Mouse (Mus musculus) testis, adult 2 months (tissue): ENCODE results near the gene Usp50. TPM values are rescaled to one million over a fixed set of nuclear protein-coding genes. Genes with fewer than 3 reads are reported as not detected.

Experiments used
- H3K27ac ChIP-seq: fragments of 200-500 bp; 2 replicates; pipeline ENCODE4 v1.5.1; 2012; ENCODE audit warnings: low read depth, low read length; ENCODE audit not compliant: control insufficient read depth, insufficient read depth
- H3K27me3 ChIP-seq: fragments of 200-500 bp; 2 replicates; pipeline ENCODE4 v1.6.1; 2012; ENCODE audit warnings: mild to moderate bottlenecking, low read length, moderate library complexity; ENCODE audit not compliant: control insufficient read depth, insufficient read depth
- H3K36me3 ChIP-seq: fragments of 200-500 bp; 2 replicates; pipeline ENCODE4 v1.6.1; 2012; ENCODE audit warnings: mild to moderate bottlenecking, low read length; ENCODE audit not compliant: control insufficient read depth, insufficient read depth
- H3K4me1 ChIP-seq: fragments of 200-500 bp; 2 replicates; pipeline ENCODE4 v1.6.1; 2012; ENCODE audit warnings: low read length; ENCODE audit not compliant: control insufficient read depth, insufficient read depth
- H3K4me3 ChIP-seq: fragments of 200-500 bp; 2 replicates; pipeline ENCODE4 v1.5.1; 2012; ENCODE audit warnings: low read depth, mild to moderate bottlenecking, low read length, moderate library complexity, mixed read lengths; ENCODE audit not compliant: control insufficient read depth
- CTCF ChIP-seq: fragments of 200-500 bp; IDR thresholded peaks from 2 replicates; pipeline ENCODE4 v1.5.1; 2012; ENCODE audit warnings: low read depth, mild to moderate bottlenecking, inconsistent platforms, low read length, moderate library complexity; ENCODE audit not compliant: control insufficient read depth, insufficient read depth, insufficient replicate concordance
- POLR2A ChIP-seq: fragments of 200-500 bp; IDR thresholded peaks from 2 replicates; pipeline ENCODE4 v1.6.1; 2012; ENCODE audit warnings: low read depth, mild to moderate bottlenecking, inconsistent platforms, low read length, moderate library complexity; ENCODE audit not compliant: control insufficient read depth
- polyA plus RNA-seq: library from polyadenylated mRNA; depleted of rRNA; stranded (reverse); fragments of >200 nt; gene quantifications from 2 replicates; pipeline ENCODE4 v1.2.3, GENCODE M21; 2012

Usp50 gene
- polyA plus RNA-seq, 1 experiment: 223 TPM

- H3K36me3 ChIP-seq: no peaks in the 10 kb centered on the region
- TF ChIP-seq POLR2A (no peak), CTCF (no peak)
- H3K4me1 ChIP-seq: no peaks in the 10 kb centered on the region
- no peaks in the 10 kb centered on the region for H3K27me3 ChIP-seq
- H3K27ac ChIP-seq: no peak overlapping the region
- no peak overlapping the region for H3K4me3 ChIP-seq
Measured at GRCm38 (mm10) chr2:126787721-126788342, 4.6 kb upstream of the Usp50 start.

GRCm38 (mm10) chr2:126782433-126782832, 837 bp downstream of the Usp50 start:
- Histone ChIP-seq H3K27me3 (no peaks in the 10 kb centered on the region), H3K36me3 (no peaks in the 10 kb centered on the region), H3K4me3 (peak overlapping the region; percentile 79), H3K4me1 (no peaks in the 10 kb centered on the region; the same call in 1 of the 2 replicates), H3K27ac (no peak overlapping the region)
- TF ChIP-seq POLR2A: no peak
- no peak for TF ChIP-seq CTCF

GRCm38 (mm10) chr2:126781478-126781877, 1.8 kb downstream of the Usp50 start:
- Histone ChIP-seq H3K27ac (no peak overlapping the region), H3K27me3 (no peaks in the 10 kb centered on the region), H3K4me3 (no peak overlapping the region; the same call in 1 of the 2 replicates), H3K4me1 (no peaks in the 10 kb centered on the region; the same call in 1 of the 2 replicates), H3K36me3 (no peaks in the 10 kb centered on the region)
- TF ChIP-seq CTCF (no peak), POLR2A (no peak)

- Histone ChIP-seq H3K27me3 (no peaks in the 10 kb centered on the region), H3K4me1 (no peaks in the 10 kb centered on the region; the same call in 1 of the 2 replicates), H3K36me3 (no peaks in the 10 kb centered on the region), H3K27ac (no peak overlapping the region), H3K4me3 (peak overlapping the region; percentile 82)
- no peak for TF ChIP-seq POLR2A
- TF ChIP-seq CTCF: no peak
Measured at GRCm38 (mm10) chr2:126780286-126780685, 3.0 kb downstream of the Usp50 start.

GRCm38 (mm10) chr2:126778806-126779205, 4.5 kb downstream of the Usp50 start:
- Histone ChIP-seq H3K4me1 (no peaks in the 10 kb centered on the region; the same call in 1 of the 2 replicates), H3K27ac (no peak overlapping the region), H3K4me3 (no peak overlapping the region), H3K36me3 (no peaks in the 10 kb centered on the region), H3K27me3 (no peaks in the 10 kb centered on the region)
- TF ChIP-seq CTCF: no peak
- TF ChIP-seq POLR2A: no peak

- Histone ChIP-seq H3K36me3 (no peaks in the 10 kb centered on the region), H3K4me3 (no peak overlapping the region), H3K4me1 (no peaks in the 10 kb centered on the region; the same call in 1 of the 2 replicates), H3K27me3 (no peaks in the 10 kb centered on the region), H3K27ac (no peak overlapping the region)
- TF ChIP-seq CTCF: no peak
- TF ChIP-seq POLR2A: no peak
Measured at GRCm38 (mm10) chr2:126776416-126776815, 6.9 kb downstream of the Usp50 start.

GRCm38 (mm10) chr2:126775951-126776350, 7.3 kb downstream of the Usp50 start:
- no peak for TF ChIP-seq CTCF
- TF ChIP-seq POLR2A: no peak
- Histone ChIP-seq H3K4me1 (no peaks in the 10 kb centered on the region; the same call in 1 of the 2 replicates), H3K27ac (no peak overlapping the region), H3K36me3 (no peaks in the 10 kb centered on the region), H3K4me3 (no peak overlapping the region), H3K27me3 (no peaks in the 10 kb centered on the region)
